Mouse (Mus musculus) limb, embryonic 10.5 days (tissue): ENCODE measurements around the gene Clptm1. TPM values are rescaled to one million over a fixed set of nuclear protein-coding genes. Genes with fewer than 3 reads are reported as not detected.

Source experiments
- polyA plus RNA-seq: library from polyadenylated mRNA; unstranded; fragments of >200 nt; fragmentation: Nextera tagmentation; extraction: Ambion mirVana; gene quantifications from 2 replicates; pipeline ENCODE4 v1.2.1, GENCODE M21; 2016

Gene Clptm1
- polyA plus RNA-seq, 1 experiment from 2014 or later, result 86.3 TPM

Other genes starting within 250 kb of the Clptm1 start
- gene Mark4, start 206.2 kb downstream of the Clptm1 start, polyA plus RNA-seq, result 7.6 and 8.0 TPM in 2 replicates
- gene Exoc3l2, start 201.7 kb downstream of the Clptm1 start, polyA plus RNA-seq, result 1.2 and 1.7 TPM in 2 replicates
- gene Bloc1s3, start 156.7 kb downstream of the Clptm1 start, polyA plus RNA-seq, result 2.3 and 2.4 TPM in 2 replicates
- 74.0 and 90.5 TPM in 2 replicates for gene Trappc6a, start 156.6 kb downstream of the Clptm1 start, polyA plus RNA-seq
- 0.10 and 0.11 TPM in 2 replicates for gene Nkpd1, start 147.2 kb downstream of the Clptm1 start, polyA plus RNA-seq
- gene Ppp1r37, start 102.0 kb downstream of the Clptm1 start, polyA plus RNA-seq, result 25.9 and 27.2 TPM in 2 replicates
- gene Zfp296, start 87.7 kb downstream of the Clptm1 start, polyA plus RNA-seq, result 0.71 and 0.93 TPM in 2 replicates
- gene Gemin7, start 87.4 kb downstream of the Clptm1 start, polyA plus RNA-seq, result 196 and 201 TPM in 2 replicates
- 59.0 and 63.4 TPM in 2 replicates for gene Clasrp, start 60.5 kb downstream of the Clptm1 start, polyA plus RNA-seq
- 3.8 and 4.2 TPM in 2 replicates for gene Relb, start 35.6 kb downstream of the Clptm1 start, polyA plus RNA-seq
- gene Apoc2, start 12.9 kb upstream of the Clptm1 start, polyA plus RNA-seq, result 0.28 TPM in 1 of 2 replicates, not detected in the other
- gene Gm44805, start 16.4 kb upstream of the Clptm1 start, polyA plus RNA-seq, result not detected in 2 replicates
- gene Apoc4, start 16.4 kb upstream of the Clptm1 start, polyA plus RNA-seq, result 0.06 TPM in 1 of 2 replicates, not detected in the other
- gene Apoc1, start 27.6 kb upstream of the Clptm1 start, polyA plus RNA-seq, result 3.0 and 4.8 TPM in 2 replicates
- 63.0 and 83.6 TPM in 2 replicates for gene Apoe, start 34.2 kb upstream of the Clptm1 start, polyA plus RNA-seq
- 244 and 285 TPM in 2 replicates for gene Tomm40, start 50.4 kb upstream of the Clptm1 start, polyA plus RNA-seq
- gene Nectin2, start 85.5 kb upstream of the Clptm1 start, polyA plus RNA-seq, result 78.1 and 87.9 TPM in 2 replicates
- 53.8 and 58.6 TPM in 2 replicates for gene Bcam, start 106.0 kb upstream of the Clptm1 start, polyA plus RNA-seq
- 1.4 and 1.6 TPM in 2 replicates for gene Cblc, start 131.8 kb upstream of the Clptm1 start, polyA plus RNA-seq
- 0.82 and 1.2 TPM in 2 replicates for gene Bcl3, start 157.7 kb upstream of the Clptm1 start, polyA plus RNA-seq
- not detected in 2 replicates for gene Gm19345, start 187.0 kb upstream of the Clptm1 start, polyA plus RNA-seq
- not detected in 2 replicates for gene Ceacam16, start 196.3 kb upstream of the Clptm1 start, polyA plus RNA-seq
- not detected in 2 replicates for gene Ceacam19, start 222.9 kb upstream of the Clptm1 start, polyA plus RNA-seq